ENCODE assay signal across 11 mouse cellular contexts in genomic region chr12:5215836-5216747, GRCm38 (mm10).
DNase-seq lines count a peak whose midpoint lies in the region; ATAC-seq and TF ChIP-seq lines count a peak whose summit lies in the region.
"Had no signal": no experiment of that assay in that cellular context is flagged by ENCODE, and none has a peak within 500 bp of the region (broad histone marks: within the 10 kb centered on the region; RNA-seq: fewer than 3 reads in every experiment).

No protein-coding gene starts in this region.

- no peak for TF ChIP-seq CTCF in brain, embryonic 14.5 days (IDR thresholded peaks at IDR 0.05; ENCODE audit: borderline replicate concordance, extremely low read depth, insufficient read depth, insufficient read length)
- no peak for TF ChIP-seq CTCF in gastrocnemius, adult 2 months (IDR thresholded peaks at IDR 0.05)

- ATAC-seq in midbrain, embryonic 11.5 days (ENCODE audit: low FRiP score): peak; percentile 89

- H3K27ac ChIP-seq in heart, embryonic 10.5 days: no peak overlapping the region
- peak overlapping the region; percentile 58 for H3K27ac ChIP-seq in gastrocnemius, adult 2 months
- H3K27ac ChIP-seq in midbrain, embryonic 11.5 days (ENCODE audit: low read depth, low read length): no peak overlapping the region
- H3K27ac ChIP-seq: heart, embryonic 13.5 days; lung, embryonic 15.5 days had no signal

- H3K36me3 ChIP-seq in heart, embryonic 10.5 days: no peaks in the 10 kb centered on the region
- H3K36me3 ChIP-seq in midbrain, embryonic 11.5 days (ENCODE audit: control insufficient read depth, insufficient read depth, low read length): no peaks in the 10 kb centered on the region
- H3K36me3 ChIP-seq: heart, embryonic 13.5 days; lung, embryonic 15.5 days had no signal

- intact Hi-C loops in gastrocnemius, adult 2 months (cut with DNase I): no loop called here

- TF ChIP-seq POLR2A in brain, embryonic 14.5 days (IDR thresholded peaks at IDR 0.05; ENCODE audit: borderline replicate concordance, extremely low read depth, insufficient read depth, insufficient read length, poor library complexity, severe bottlenecking): no peak

- peaks cover 15% of the 10 kb centered on the region for H3K4me1 ChIP-seq in heart, embryonic 10.5 days
- peaks cover 22% of the 10 kb centered on the region for H3K4me1 ChIP-seq in midbrain, embryonic 11.5 days (ENCODE audit: control insufficient read depth, insufficient read depth, low read length)

- H3K4me2 ChIP-seq in midbrain, embryonic 11.5 days: no peak overlapping the region
- H3K4me2 ChIP-seq: heart, embryonic 13.5 days; lung, embryonic 15.5 days had no signal

- H3K4me3 ChIP-seq in heart, embryonic 10.5 days: no peak overlapping the region
- H3K4me3 ChIP-seq in gastrocnemius, adult 2 months: no peak overlapping the region
- H3K4me3 ChIP-seq in midbrain, embryonic 11.5 days (ENCODE audit: low read depth, low read length): no peak overlapping the region
- H3K4me3 ChIP-seq: heart, embryonic 13.5 days; lung, embryonic 15.5 days had no signal

- 77% methylated on average over 15 of the region's 15 CpGs for WGBS in heart, embryonic 10.5 days
- WGBS in midbrain, embryonic 11.5 days: 43% methylated on average over 15 of the region's 15 CpGs

- DNase-seq in heart, adult 18-20 months: peak; percentile 17 to 45
- DNase-seq in heart, embryonic 10.5 days (ENCODE audit: low spot score): no peak
- peak; percentile 94 for DNase-seq in brain, embryonic 14.5 days (ENCODE audit: low read depth)
- peak; percentile 82 for DNase-seq in gastrocnemius, adult 2 months
- peak; percentile 92 for DNase-seq in midbrain, embryonic 11.5 days (ENCODE audit: low spot score, missing footprints)
- DNase-seq in urinary bladder, postnatal 14 days (ENCODE audit: low spot score): no peak
- no peak for DNase-seq in ovary, adult 18-20 months (ENCODE audit: low spot score)
- no peak for DNase-seq in adrenal gland, postnatal 4 days (ENCODE audit: low spot score in 2 of 2)
- DNase-seq: cerebellum, postnatal 25 days had no signal

- H3K9me3 ChIP-seq in heart, embryonic 10.5 days: no peaks in the 10 kb centered on the region
- no peaks in the 10 kb centered on the region for H3K9me3 ChIP-seq in midbrain, embryonic 11.5 days (ENCODE audit: control insufficient read depth, low read length)
- H3K9me3 ChIP-seq: heart, embryonic 13.5 days; lung, embryonic 15.5 days had no signal

- no peaks in the 10 kb centered on the region for H3K27me3 ChIP-seq in heart, embryonic 10.5 days (ENCODE audit: insufficient read depth, poor library complexity, severe bottlenecking)
- no peaks in the 10 kb centered on the region for H3K27me3 ChIP-seq in midbrain, embryonic 11.5 days (ENCODE audit: control insufficient read depth, insufficient read depth, low read length)
- H3K27me3 ChIP-seq: heart, embryonic 13.5 days; lung, embryonic 15.5 days had no signal

- no peak overlapping the region for H3K9ac ChIP-seq in midbrain, embryonic 11.5 days (ENCODE audit: low read length)
- H3K9ac ChIP-seq: heart, embryonic 13.5 days; lung, embryonic 15.5 days had no signal

Comparison
In these comparisons a context has a peak if more than half of its experiments do, and no peak if none do; other contexts are left out.
1. DNase-seq: peak in heart, adult 18-20 months (2 of 2), brain, embryonic 14.5 days (single experiment), gastrocnemius, adult 2 months (single experiment) and midbrain, embryonic 11.5 days (single experiment); none in heart, embryonic 10.5 days (single experiment), urinary bladder, postnatal 14 days (single experiment), ovary, adult 18-20 months (single experiment) and adrenal gland, postnatal 4 days (0 of 2).